Mouse (Mus musculus): ENCODE measurements around the gene Gm13277. TPM values are rescaled to one million over a fixed set of nuclear protein-coding genes. Genes with fewer than 3 reads are reported as not detected.
"Not testable (repeated sequence)": the region's sequence is repeated elsewhere in the genome, so short reads cannot be mapped to it uniquely, and the experiment has no call there.

Gene Gm13277
- total RNA-seq (2021) = not detected
- long read RNA-seq, experiment 1 = 0 reads
- long read RNA-seq, experiment 2 = 0 reads

DNA sequence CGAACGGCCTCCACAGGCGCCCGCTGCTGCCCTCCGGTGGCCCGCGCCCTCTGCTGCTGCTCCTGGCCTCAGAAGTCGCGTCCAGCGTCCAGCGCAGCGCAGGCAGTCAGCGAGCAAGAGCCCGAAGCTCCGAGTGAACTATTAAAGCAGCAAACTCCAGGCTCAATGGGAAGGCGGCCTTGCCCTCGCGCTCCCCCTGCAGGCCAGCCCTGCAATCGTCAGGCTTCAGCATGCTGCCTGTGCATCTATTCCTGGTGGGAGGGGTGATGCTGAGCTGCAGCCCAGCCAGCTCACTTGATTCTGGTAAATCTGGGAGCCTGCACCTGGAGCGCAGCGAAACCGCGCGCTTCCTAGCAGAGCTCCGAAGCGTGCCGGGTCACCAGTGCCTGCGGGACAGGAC is at the start of gene Gm13277:
Gm13277 (plus strand) TSS at position 231 of the 400 bp plus-strand sequence.
- peak; percentile 70 to 75 for DNase-seq (ENCODE audit: low spot score in 2 of 2)
- intact Hi-C loops (cut with DNase I) = not testable (repeated sequence)

DNA sequence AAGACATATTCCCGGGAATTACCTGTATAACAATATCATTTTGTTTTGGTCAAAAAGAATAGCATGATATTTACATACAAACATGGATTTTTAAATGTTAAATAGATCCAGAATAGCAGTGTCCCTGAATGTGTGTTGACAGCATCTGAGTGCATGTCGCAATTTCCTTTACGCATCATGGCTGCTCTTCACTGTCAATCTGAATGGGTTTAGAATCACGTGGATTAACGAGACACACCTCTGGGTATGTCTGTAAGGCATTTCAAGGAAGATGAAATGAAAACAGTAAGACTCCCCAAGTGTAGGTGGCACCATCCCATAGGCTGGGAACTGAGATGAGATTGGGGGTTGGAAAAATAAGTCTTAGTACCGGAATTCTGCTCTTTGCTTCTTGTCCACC is 49.4 kb upstream of the Gm13277 start:
- no peak for DNase-seq (ENCODE audit: low spot score in 2 of 2)
- intact Hi-C loops (cut with DNase I) = loop anchor here (5.0 kb wide), 1 partner anchor 42 kb away; no protein-coding TSS in a partner anchor

DNA sequence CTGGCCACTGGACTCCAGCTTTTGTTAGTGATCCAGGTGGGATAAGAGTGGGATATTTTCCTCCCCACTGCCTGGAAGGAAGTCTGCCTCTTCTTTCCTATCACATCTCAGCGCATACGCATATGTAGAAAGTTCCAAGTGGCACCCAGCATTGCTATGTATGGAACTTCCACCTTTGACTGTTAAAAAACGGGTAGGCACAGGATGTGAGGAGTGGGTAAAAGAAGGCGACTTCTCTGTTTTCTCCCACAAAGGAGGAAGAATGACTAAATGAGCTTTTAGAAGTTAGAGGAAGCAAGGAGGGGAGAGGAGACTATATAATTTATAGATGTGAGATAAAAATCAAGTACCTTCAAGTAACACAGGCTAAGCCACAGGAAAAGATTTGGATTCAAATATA is 47.0 kb upstream of the Gm13277 start:
- DNase-seq (ENCODE audit: low spot score in 2 of 2) = no peak
- intact Hi-C loops (cut with DNase I) = no loop called here

DNA sequence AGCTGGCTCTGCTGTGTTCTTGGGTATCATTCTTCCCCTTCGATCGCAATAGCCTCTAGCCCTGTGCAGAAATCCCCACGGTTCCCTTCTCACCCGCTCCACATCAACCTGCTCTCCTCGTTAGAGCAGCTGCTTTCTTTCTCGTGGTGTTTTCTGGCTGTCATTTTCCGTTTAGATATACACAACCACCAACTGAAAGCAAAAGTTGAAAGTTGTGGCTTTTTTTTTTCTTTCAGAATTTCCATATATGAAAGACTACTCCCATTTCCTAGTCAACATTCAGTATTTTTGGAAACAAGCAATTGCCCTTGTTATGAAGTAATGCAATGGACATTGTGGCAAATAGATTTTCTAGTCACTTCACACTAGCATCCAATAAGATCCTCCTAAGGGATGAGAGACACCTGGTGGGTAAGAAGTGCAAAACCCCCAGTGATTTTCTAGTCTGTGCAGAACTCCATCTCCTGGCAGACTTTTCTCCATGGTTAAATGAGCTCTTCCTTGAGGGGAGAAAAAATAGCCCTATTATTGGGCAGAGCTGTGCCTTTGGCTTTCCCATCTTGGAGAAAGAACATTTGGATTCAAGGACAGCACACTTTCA is 45.6 kb upstream of the Gm13277 start:
- intact Hi-C loops (cut with DNase I) = no loop called here

DNA sequence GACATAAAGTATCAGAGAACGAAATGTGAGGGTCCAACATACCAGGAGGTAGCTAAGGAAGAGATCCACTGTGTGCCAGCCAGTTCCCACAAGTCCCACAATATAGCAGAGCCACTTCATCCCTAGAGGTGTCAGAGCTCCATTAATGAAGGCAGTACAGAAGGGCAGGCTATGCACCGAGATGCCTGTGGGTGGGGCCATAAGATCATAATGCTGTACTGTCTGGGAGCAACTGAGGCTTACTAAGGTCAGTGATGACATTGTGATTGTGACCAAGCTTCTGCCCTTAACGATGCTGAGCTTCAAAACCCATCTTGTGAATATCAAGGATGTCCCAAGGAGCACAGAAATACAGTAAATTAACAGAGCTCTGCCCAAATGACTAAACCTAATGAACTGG is 44.2 kb upstream of the Gm13277 start:
- no peak for DNase-seq (ENCODE audit: low spot score in 2 of 2)
- intact Hi-C loops (cut with DNase I) = no loop called here

More for the DNA sequence above, 45.6 kb upstream of the Gm13277 start:
- no peak for DNase-seq (ENCODE audit: low spot score in 2 of 2)

DNA sequence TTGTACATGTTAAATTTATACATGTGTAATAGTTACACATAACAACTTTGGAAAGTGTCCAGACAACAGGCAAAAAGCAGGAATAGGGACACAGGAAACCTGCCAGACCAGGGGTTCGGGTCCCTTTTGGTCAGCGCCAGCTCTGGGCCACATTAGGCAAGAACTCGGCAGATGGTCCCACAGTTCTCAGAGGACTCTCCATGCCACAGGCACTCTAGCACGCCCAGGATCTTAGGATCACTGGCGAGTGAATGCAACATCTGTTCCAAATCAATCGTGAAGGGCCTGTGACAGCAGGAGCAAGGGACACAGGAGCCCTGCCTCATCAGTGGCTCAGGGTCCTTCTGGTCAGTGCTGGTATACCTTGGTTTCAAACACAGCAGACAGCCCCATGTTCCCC is 38.5 kb upstream of the Gm13277 start:
- DNase-seq (ENCODE audit: low spot score in 2 of 2) = no peak
- intact Hi-C loops (cut with DNase I) = no loop called here

DNA sequence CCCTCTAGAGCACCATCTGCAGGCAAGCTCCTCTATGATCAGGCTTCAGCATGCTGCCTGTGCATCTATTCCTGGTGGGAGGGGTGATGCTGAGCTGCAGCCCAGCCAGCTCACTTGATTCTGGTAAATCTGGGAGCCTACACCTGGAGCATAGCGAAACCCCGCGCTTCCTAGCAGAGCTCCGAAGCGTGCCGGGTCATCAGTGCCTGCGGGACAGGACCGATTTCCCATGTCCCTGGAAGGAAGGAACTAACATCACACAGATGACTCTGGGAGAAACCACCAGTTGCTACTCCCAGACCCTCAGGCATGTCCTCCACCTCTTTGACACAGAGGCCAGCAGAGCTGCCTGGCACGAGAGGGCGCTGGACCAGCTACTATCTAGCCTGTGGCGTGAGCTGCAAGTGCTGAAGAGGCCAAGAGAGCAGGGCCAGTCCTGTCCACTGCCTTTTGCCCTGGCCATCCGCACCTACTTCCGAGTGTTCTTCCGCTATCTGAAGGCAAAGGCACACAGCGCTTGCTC is 33.6 kb upstream of the Gm13277 start, which contains the start of gene Gm13271:
Gm13271 (plus strand) TSS at position 51 of the 523 bp plus-strand sequence.
- DNase-seq (ENCODE audit: low spot score in 2 of 2) = peak; percentile 65 to 66
- intact Hi-C loops (cut with DNase I) = not testable (repeated sequence)

DNA sequence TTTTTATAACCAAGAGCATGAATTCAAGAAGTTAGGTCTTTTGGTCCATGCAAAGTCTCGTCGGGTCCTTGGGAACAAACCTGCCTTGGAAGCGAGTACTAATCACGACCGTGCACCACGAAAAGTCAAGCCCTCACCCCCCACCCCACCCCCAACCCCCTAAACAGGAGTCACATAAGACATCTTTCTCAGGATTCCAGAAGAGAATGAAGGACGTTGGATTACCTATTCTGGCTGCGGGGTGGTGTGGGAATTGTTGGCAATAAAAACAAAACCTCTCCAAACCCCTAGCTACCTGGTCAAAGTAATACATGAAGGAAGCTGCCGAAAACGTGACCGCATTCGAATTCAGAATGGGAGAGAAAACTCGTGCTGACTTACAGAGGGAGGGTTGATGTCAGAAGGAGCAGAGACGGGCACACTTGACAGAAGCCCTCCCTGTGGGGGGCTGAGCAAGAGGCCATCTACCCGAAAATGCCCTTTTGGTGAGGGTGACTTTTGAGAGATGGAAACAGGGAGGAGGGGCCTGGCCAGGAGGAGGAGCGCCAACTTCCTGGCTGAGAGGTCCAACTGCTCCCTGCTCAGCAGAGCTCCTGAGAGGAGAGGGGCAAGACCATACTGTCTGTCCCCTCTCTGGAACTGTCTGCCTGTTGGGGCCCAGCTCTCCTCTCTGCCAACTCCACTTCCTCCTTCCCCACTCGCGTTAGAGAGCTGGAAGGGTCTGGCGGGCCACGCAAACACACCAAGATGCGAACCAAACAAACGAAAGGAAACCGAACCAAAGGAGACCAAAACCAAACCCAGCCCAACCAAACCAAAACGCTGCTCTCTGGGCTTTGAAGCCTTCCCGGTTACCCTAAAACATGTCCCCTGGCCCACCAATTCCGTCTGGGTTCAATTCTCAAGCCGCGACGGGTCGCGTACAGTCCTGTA is 31.6 kb upstream of the Gm13277 start:
- DNase-seq (ENCODE audit: low spot score in 2 of 2) = not testable (repeated sequence)

DNA sequence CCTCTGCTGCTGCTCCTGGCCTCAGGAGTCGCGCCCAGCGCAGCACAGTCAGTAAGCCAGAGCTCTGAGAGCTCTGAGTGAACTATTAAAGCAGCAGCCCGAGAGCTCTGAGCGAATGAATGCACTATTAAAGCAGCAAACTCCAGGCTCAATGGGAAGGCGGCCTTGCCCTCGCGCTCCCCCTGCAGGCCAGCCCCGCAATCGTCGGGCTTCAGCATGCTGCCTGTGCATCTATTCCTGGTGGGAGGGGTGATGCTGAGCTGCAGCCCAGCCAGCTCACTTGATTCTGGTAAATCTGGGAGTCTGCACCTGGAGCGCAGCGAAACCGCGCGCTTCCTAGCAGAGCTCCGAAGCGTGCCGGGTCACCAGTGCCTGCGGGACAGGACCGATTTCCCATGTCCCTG is 30.8 kb upstream of the Gm13277 start:
- DNase-seq (ENCODE audit: low spot score in 2 of 2) = peak; percentile 89
- intact Hi-C loops (cut with DNase I) = not testable (repeated sequence)

More for the DNA sequence above, 31.6 kb upstream of the Gm13277 start:
- intact Hi-C loops (cut with DNase I) = not testable (repeated sequence)

DNA sequence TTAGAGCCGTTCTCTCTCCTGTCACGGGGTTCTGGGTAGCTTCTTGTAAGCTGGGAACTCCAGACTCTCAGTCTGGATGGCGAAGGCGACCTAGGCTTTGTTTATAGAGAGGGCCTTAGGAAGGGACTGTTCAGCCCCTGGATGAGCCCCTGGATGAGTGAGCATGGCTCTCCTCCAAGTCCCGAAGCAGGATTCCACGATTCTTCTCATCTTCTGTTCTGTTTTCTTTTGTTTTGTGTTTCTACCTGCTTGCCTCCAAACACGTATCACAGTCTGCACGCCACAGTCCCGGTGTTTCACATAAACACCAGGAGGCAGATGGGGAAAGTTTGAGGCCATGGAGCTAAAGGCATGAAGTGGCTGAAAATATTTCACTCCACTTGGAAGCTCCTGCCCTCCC is 29.7 kb upstream of the Gm13277 start:
- intact Hi-C loops (cut with DNase I); DNase-seq (ENCODE audit: low spot score in 2 of 2): not testable (repeated sequence)

DNA sequence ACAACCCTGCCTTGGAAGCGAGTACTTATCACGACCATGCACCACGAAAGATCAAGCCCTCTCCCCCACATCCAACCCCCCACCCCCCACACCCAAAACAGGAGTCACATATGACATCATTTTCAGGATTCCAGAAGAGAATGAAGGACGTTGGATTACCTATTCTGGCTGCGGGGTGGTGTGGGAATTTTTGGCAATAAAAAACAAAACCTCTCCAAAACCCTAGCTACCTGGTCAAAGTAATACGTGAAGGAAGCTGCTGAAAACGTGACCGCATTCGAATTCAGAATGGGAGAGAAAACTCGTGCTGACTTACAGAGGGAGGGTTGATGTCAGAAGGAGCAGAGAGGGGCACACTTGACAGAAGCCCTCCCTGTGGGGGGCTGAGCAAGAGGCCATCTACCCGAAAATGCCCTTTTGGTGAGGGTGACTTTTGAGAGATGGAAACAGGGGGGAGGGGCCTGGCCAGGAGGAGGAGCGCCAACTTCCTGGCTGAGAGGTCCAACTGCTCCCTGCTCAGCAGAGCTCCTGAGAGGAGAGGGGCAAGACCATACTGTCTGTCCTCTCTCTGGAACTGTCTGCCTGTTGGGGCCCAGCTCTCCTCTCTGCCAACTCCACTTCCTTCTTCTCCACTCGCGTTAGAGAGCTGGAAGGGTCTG is 28.7 kb upstream of the Gm13277 start, which contains the start of gene Gm13283:
Gm13283 (plus strand) TSS at position 510 of the 659 bp plus-strand sequence.
- peak; percentile 17 to 19 for DNase-seq (ENCODE audit: low spot score in 2 of 2)
- intact Hi-C loops (cut with DNase I) = not testable (repeated sequence)

DNA sequence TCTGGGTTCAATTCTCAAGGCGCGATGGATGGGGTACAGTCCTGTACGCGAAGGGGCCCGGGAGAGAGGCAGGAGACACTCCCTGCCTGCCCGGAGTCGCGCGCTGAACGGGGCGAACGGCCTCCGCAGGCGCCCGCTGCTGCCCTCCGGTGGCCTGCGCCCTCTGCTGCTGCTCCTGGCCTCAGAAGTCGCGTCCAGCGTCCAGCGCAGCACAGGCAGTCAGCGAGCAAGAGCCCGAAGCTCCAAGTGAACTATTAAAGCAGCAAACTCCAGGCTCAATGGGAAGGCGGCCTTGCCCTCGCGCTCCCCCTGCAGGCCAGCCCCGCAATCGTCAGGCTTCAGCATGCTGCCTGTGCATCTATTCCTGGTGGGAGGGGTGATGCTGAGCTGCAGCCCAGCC is 28.0 kb upstream of the Gm13277 start:
- intact Hi-C loops (cut with DNase I) = not testable (repeated sequence)

DNA sequence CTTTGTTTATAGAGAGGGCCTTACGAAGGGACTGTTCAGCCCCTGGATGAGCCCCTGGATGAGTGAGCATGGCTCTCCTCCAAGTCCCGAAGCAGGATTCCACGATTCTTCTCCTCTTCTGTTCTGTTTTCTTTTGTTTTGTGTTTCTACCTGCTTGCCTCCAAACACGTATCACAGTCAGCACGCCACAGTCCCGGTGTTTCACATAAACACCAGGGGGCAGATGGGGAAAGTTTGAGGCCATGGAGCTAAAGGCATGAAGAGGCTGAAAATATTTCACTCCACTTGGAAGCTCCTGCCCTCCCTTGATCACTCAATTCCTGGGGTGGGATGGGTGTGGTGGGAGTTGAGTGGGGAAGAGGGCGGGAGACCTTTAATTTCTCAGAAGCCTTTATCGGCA is 26.7 kb upstream of the Gm13277 start:
- intact Hi-C loops (cut with DNase I) = not testable (repeated sequence)
- DNase-seq (ENCODE audit: low spot score in 2 of 2) = peak; percentile 71 to 72

More for the DNA sequence above, 28.0 kb upstream of the Gm13277 start:
- peak; percentile 46 to 59 for DNase-seq (ENCODE audit: low spot score in 2 of 2)

DNA sequence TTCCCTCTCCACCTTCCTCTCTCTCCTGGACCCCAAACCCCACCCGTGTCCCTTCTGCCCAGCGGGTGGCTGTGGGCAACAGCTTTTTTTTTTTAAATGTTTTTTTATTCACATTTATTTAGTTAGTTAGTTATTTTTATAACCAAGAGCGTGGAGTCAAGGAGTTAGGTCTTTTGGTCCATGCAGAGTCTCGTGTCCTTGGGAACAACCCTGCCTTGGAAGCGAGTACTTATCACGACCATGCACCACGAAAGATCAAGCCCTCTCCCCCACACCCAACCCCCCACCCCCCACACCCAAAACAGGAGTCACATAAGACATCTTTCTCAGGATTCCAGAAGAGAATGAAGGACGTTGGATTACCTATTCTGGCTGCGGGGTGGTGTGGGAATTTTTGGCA is 26.1 kb upstream of the Gm13277 start:
- intact Hi-C loops (cut with DNase I); DNase-seq (ENCODE audit: low spot score in 2 of 2): not testable (repeated sequence)

DNA sequence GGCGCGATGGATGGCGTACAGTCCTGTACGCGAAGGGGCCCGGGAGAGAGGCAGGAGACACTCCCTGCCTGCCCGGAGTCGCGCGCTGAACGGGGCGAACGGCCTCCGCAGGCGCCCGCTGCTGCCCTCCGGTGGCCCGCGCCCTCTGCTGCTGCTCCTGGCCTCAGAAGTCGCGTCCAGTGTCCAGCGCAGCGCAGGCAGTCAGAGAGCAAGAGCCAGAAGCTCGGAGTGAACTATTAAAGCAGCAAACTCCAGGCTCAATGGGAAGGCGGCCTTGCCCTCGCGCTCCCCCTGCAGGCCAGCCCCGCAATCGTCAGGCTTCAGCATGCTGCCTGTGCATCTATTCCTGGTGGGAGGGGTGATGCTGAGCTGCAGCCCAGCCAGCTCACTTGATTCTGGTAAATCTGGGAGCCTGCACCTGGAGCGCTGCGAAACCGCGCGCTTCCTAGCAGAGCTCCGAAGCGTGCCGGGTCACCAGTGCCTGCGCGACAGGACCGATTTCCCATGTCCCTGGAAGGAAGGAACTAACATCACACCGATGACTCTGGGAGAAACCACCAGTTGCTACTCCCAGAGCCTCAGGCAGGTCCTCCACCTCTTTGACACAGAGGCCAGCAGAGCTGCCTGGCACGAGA is 24.9 kb upstream of the Gm13277 start:
- intact Hi-C loops (cut with DNase I); DNase-seq (ENCODE audit: low spot score in 2 of 2): not testable (repeated sequence)

DNA sequence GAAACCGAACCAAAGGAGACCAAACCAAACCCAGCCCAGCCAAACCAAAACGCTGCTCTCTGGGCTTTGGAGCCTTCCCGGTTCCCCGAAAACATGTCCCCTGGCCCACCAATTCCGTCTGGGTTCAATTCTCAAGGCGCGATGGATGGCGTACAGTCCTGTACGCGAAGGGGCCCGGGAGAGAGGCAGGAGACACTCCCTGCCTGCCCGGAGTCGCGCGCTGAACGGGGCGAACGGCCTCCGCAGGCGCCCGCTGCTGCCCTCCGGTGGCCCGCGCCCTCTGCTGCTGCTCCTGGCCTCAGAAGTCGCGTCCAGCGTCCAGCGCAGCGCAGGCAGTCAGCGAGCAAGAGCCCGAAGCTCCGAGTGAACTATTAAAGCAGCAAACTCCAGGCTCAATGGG is 14.9 kb upstream of the Gm13277 start, which contains the start of gene Gm13290:
Gm13290 (plus strand) TSS at position 301 of the 400 bp plus-strand sequence.
- intact Hi-C loops (cut with DNase I); DNase-seq (ENCODE audit: low spot score in 2 of 2): not testable (repeated sequence)

DNA sequence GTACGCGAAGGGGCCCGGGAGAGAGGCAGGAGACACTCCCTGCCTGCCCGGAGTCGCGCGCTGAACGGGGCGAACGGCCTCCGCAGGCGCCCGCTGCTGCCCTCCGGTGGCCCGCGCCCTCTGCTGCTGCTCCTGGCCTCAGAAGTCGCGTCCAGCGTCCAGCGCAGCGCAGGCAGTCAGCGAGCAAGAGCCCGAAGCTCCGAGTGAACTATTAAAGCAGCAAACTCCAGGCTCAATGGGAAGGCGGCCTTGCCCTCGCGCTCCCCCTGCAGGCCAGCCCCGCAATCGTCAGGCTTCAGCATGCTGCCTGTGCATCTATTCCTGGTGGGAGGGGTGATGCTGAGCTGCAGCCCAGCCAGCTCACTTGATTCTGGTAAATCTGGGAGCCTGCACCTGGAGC is 11.8 kb upstream of the Gm13277 start, which contains the start of gene Gm13289:
Gm13289 (plus strand) TSS at position 301 of the 400 bp plus-strand sequence.
- intact Hi-C loops (cut with DNase I); DNase-seq (ENCODE audit: low spot score in 2 of 2): not testable (repeated sequence)

DNA sequence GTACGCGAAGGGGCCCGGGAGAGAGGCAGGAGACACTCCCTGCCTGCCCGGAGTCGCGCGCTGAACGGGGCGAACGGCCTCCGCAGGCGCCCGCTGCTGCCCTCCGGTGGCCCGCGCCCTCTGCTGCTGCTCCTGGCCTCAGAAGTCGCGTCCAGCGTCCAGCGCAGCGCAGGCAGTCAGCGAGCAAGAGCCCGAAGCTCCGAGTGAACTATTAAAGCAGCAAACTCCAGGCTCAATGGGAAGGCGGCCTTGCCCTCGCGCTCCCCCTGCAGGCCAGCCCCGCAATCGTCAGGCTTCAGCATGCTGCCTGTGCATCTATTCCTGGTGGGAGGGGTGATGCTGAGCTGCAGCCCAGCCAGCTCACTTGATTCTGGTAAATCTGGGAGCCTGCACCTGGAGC is 8.9 kb upstream of the Gm13277 start, which contains the start of gene Gm13272:
Gm13272 (plus strand) TSS at position 301 of the 400 bp plus-strand sequence.
- intact Hi-C loops (cut with DNase I); DNase-seq (ENCODE audit: low spot score in 2 of 2): not testable (repeated sequence)

DNA sequence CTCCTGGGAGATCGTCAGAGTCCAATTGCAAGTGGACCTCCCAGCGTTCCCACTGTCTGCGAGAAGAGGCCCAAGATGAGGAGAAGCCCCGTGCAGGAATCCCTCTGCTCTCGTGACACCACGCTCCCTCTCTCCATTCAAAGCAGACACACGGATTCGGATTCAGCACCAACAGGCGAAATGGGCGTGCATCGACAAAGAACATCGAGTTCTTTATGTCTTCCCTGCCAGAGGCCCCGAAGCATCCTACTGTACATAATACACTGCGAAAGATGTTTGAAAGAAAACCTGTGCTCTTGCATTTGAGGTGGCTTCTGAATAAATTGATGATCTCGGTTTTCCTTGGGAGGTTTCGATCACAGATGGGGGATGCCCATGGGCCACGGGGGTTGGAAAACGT is 8.1 kb upstream of the Gm13277 start:
- DNase-seq (ENCODE audit: low spot score in 2 of 2); intact Hi-C loops (cut with DNase I): not testable (repeated sequence)
